ENCODE assay signal across 19 mouse cellular contexts in the genomic region with DNA sequence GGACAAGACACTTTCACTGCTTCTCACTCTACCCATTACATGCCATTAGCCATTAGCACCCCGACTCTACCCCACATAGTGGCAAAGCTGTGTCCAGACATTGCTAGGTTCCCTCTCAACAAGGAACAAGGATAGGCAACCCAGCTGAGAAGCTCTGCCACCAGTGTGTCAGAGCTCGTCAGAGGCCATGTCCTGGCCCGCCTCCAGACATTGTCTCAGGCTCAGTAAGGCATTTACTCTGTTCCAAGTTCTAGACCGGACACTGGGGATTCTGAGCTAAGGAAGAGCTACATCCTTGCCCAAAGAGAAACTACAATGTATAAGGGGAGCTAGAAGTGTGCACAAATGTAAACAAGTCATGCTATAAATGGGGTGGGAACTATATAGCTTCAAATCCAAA.
A peak's percentile ranks its signal among the peaks of the same experiment; 100 is the strongest.
DNase-seq lines count a peak whose midpoint lies in the region; TF ChIP-seq lines count a peak whose summit lies in the region.
"Had no signal": no experiment of that assay in that cellular context is flagged by ENCODE, and none has a peak within 500 bp of the region (broad histone marks: within the 10 kb centered on the region; RNA-seq: fewer than 3 reads in every experiment).

No protein-coding gene starts in this region.

- H3K4me3 ChIP-seq in heart, embryonic 10.5 days = no peak overlapping the region
- no peak overlapping the region for H3K4me3 ChIP-seq in lung, adult 2 months (replicated peaks; ENCODE audit: extremely low read depth, low read depth, low read length)
- H3K4me3 ChIP-seq: embryonic facial prominence, embryonic 13.5 days; forebrain, embryonic 12.5 days; hindbrain, embryonic 13.5 days had no signal

- no peaks in the 10 kb centered on the region for H3K9me3 ChIP-seq in heart, embryonic 10.5 days
- H3K9me3 ChIP-seq: embryonic facial prominence, embryonic 13.5 days; forebrain, embryonic 12.5 days; hindbrain, embryonic 13.5 days had no signal

- H3K27ac ChIP-seq in heart, embryonic 10.5 days = no peak overlapping the region
- H3K27ac ChIP-seq: embryonic facial prominence, embryonic 13.5 days; forebrain, embryonic 12.5 days; hindbrain, embryonic 13.5 days; hindbrain, postnatal 0 days had no signal

- peak; percentile 13 for DNase-seq in gastrocnemius, postnatal 14 days
- no peak for DNase-seq in gastrocnemius, postnatal 4 days (ENCODE audit: low spot score in 2 of 2)
- DNase-seq in heart, adult 8-10 months (ENCODE audit: low spot score) = peak; percentile 40
- no peak for DNase-seq in heart, embryonic 10.5 days (ENCODE audit: low spot score)
- peak; percentile 39 for DNase-seq in lung, postnatal 36 days
- DNase-seq in lung, adult 2 months = no peak
- DNase-seq in skeletal muscle tissue, adult 2 months (ENCODE audit: low read depth, low spot score) = peak; percentile 14
- DNase-seq: adrenal gland, adult 2 months; adrenal gland, postnatal 25 days; cerebellum, adult 18-20 months; cerebellum, adult 9-11 months; cerebellum, postnatal 36 days; kidney, adult 11 months had no signal

- no peaks in the 10 kb centered on the region for H3K36me3 ChIP-seq in heart, embryonic 10.5 days
- H3K36me3 ChIP-seq: embryonic facial prominence, embryonic 13.5 days; forebrain, embryonic 12.5 days; hindbrain, embryonic 13.5 days had no signal

- no peak for TF ChIP-seq CTCF in lung, adult 2 months (IDR thresholded peaks at IDR 0.05; ENCODE audit: insufficient read depth, low read length)

- intact Hi-C loops in gastrocnemius, postnatal 14 days (cut with DNase I; ENCODE audit: low total_unique reads) = no loop called here

- no peak for TF ChIP-seq POLR2A in lung, adult 2 months (IDR thresholded peaks at IDR 0.05; ENCODE audit: borderline replicate concordance, extremely low read depth, low read depth, low read length)

- H3K27me3 ChIP-seq in heart, embryonic 10.5 days (ENCODE audit: insufficient read depth, poor library complexity, severe bottlenecking) = no peaks in the 10 kb centered on the region
- H3K27me3 ChIP-seq: CH12.LX; embryonic facial prominence, embryonic 13.5 days; forebrain, embryonic 12.5 days; hindbrain, embryonic 13.5 days; Patski had no signal

- H3K4me1 ChIP-seq in heart, embryonic 10.5 days = peaks cover 8% of the 10 kb centered on the region
- peaks cover 4% of the 10 kb centered on the region; the same call in 1 of the 2 replicates for H3K4me1 ChIP-seq in lung, adult 2 months (ENCODE audit: control insufficient read depth, insufficient read depth, low read length)
- H3K4me1 ChIP-seq: forebrain, embryonic 12.5 days; hindbrain, embryonic 13.5 days had no signal

- 79% methylated on average over 4 of the region's 4 CpGs for WGBS in heart, embryonic 10.5 days
- WGBS in lung, adult 2 months = 67% methylated on average over 4 of the region's 4 CpGs

Comparison
In these comparisons a context has a peak if more than half of its experiments do, and no peak if none do; other contexts are left out.
1. DNase-seq: peak in gastrocnemius, postnatal 14 days (single experiment), heart, adult 8-10 months (single experiment), lung, postnatal 36 days (single experiment) and skeletal muscle tissue, adult 2 months (single experiment); none in gastrocnemius, postnatal 4 days (0 of 2), heart, embryonic 10.5 days (single experiment) and lung, adult 2 months (single experiment).